Mouse (Mus musculus) gastrocnemius, postnatal 14 days (tissue): Measurements from ENCODE around the gene Opn4. TPM values are rescaled to one million over a fixed set of nuclear protein-coding genes. Genes with fewer than 3 reads are reported as not detected.

Experiments used
- DNase-seq: peaks from one replicate; pipeline ENCODE4 v3.0.0; 2021; ENCODE audit warnings: mixed read lengths
- intact Hi-C: fragments of 180-260 bp; cut with DNase I; formaldehyde crosslinking; loops from one replicate; pipeline ENCODE4 v1.15.1; 2025; ENCODE audit warnings: low total_unique reads
- total RNA-seq, 2 experiments: library from RNA; stranded (reverse); gene quantifications; 2 replicates each; pipeline ENCODE4 v1.2.3; 2021

The Opn4 gene
- total RNA-seq, 2 experiments from 2014 or later, result not detected

DNA sequence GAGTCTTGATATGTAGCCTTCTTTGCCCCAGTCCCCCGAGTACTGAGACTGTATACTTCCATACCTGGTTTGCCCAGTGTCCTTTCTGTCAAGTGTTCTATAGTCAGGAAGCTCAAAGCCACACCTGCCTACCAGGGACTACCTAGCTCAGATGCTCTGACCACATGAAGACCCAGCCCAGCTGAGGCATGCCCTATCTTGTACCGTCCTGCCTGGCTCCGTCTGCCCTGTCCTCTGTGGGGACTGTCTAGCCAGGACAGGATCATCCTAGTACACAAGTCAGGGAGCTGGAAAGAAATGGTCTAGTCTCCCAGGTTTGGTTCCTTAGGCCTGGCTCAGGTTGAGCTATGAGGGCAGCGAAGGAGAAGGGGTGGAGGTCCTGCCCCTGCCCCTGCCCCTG, 31.3 kb downstream of the Opn4 start:
- intact Hi-C loops, result no loop called here
- no peak for DNase-seq

DNA sequence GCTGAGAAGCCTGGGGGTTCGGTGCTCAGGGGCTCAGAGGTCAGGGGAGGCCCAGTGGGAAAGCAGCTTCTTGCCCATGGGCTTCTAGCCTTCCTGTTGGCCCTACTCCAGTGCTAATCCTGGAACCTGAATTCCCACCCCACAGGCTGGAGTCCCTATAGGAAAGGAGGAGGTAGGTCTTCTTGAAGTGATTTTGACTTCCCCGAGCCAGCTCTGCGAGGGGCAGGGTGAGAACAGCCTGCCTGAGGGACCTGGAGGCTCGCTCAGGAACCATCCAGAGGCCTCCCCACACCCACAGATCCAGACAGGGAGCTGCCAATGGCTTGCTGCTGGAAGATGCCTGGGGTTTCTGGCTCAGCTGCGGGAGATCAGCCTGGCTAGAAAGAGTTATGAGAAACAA, 32.2 kb downstream of the Opn4 start:
- intact Hi-C loops, result no loop called here

DNA sequence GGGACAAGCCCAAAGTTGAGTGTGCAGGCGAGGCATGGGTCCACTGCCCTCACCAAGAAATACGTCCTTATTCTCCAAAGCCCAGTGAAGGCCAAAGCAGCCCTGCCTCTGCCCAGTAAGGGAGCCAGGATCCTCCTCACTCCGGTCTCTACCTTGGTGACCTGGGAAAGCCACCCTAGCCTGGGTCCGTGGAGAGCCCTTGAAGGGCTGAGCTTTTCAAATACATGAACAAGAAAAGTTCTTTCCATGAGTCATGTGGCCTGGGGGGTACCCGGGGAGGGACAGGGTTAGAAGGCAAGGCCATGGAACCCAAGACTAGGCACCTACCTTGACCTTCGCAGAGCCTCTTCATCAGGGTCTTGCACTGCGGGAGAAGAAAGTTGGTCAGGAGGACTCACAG, 33.4 kb downstream of the Opn4 start:
- no peak for DNase-seq
- intact Hi-C loops, result no loop called here

More for the DNA sequence above, 32.2 kb downstream of the Opn4 start:
- no peak for DNase-seq

DNA sequence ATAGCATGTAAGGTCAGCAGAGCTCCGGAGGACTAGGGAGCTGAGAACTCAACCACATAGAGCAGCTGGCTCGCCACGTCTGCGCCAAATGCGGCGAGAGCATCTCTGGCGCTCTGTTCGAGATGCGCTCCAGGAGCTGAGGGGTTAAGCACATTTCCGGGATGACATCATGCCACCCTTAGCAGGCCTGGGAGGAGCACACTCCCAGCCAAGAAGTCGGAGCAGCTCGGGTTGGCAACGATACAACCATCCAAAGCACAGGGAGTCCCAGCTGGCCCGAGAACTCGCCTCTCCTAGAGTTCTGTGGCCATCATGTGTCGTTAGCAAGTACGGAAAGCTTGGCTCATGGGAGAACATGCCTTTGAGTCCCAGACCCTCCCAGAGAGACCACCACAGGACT, 34.2 kb downstream of the Opn4 start:
- peak; percentile 79 for DNase-seq
- intact Hi-C loops, result no loop called here

DNA sequence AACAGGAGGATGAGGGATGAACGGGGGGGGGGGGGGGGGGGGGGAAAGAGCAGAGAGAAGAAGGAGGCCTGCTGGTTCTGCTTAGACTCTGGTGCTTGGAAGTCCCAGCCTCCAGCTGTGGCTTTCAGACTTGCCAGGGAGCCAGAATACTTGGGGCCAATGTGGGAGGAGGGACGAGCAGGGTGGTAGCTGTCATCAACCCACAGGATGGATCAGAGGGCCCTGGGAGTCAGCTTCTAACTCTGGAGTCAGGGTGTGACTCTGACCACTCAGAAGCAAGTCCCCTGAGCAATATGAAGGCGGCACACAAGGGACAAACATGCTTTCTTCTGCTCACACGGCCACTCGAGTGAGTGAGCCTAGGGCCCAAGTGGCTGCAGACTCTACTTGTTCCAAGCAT, 35.3 kb downstream of the Opn4 start:
- DNase-seq, result peak; percentile 61
- intact Hi-C loops, result no loop called here

DNA sequence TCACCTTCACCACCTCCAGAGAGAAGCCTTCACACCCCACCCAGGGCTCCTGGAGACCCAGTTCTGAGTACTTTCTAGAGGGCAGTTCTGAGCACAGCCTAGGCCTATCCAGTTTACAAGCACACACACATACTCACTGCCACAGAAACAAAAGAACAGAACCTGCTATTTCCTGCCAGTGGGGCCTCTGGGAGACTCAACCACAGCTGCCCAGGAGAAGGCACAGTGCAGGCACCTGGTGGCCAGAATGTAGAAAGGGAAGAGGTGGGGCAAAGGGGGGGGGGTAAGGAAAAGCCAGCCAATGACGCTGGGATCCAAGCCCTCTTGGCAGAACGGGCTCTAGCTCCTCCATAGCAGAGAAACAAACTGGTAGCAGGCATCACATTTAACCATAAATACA, 37.5 kb downstream of the Opn4 start:
- DNase-seq, result no peak
- intact Hi-C loops, result no loop called here

DNA sequence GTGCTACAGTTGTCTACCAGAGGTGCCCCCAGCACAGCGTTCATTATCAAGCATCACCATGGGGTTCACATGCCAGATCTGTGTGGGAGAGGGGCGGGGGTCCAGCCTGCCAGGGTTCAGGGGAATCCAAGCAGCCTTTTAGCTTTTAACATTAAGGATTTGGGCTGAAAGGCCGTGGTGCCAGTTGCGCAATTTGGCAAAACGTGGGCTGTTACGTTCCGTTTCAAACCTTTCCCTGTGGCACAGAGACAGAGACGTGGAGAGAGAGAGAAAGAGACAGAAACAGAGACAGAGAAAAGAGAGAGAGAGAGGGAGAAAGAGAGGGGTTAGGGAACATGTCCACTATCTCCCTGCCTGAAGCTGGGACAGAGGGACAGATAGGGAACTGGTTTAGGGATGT, 38.3 kb downstream of the Opn4 start:
- intact Hi-C loops, result no loop called here
- no peak for DNase-seq

DNA sequence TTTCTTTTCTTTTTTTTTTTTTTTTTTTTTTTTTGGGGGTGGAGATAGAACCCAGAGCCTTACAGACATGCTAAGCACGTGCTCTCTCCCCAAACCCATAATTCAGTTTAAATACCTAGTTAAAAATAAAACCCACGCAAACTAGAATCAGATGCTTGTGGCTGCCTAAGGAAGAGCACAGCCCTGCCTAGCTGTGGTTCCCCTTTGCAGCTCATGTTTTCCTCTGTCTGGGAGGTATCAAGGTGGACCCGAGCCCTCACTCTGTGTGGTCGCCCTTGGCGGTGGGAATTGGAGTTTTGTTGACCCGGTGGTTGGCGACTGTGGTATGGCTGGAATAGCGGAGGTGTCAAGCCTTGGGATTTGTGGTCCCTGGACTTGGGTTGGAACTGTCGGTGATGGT, 41.0 kb downstream of the Opn4 start:
- intact Hi-C loops, result no loop called here
- DNase-seq, result no peak

DNA sequence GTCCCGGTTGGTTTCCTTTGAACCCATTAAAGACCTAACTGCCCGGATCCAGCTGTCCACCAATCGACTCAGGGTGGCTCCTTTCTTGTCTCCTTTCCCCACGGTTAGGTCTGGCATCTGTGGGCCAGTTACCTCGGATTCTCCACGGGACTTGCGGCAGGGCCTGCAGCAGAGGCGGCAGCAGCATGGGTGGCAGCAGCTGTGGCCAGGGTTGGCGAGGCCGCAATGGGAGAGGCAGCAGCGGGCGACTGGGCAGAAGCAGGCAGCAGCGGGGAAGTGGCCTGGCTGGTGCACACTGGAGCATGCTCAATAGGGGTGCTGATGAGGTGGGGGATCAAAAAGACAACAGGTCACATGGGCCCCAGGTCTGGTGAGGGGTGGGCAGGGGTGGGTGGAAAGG, 44.7 kb downstream of the Opn4 start:
- intact Hi-C loops, result no loop called here
- no peak for DNase-seq

DNA sequence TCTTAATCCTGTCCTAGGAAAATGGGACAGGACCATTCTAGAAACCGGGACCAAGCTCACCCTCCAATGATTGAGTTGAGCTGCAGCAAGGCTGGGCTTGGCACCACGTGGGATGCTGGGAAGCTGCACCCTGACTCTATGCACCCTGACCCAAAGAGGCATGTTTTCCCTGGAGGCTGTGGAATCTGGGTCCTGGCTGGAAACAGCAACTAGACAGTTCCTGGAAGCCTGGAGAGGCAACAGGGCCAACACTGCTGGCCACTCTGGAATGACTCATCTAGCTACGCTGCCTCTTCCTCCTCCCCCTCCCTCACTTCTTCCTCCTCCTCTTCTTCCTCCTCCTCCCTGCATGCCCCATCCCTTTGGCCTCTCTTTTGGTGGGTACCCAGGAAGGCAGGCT, 45.9 kb downstream of the Opn4 start:
- intact Hi-C loops, result no loop called here
- DNase-seq, result no peak

DNA sequence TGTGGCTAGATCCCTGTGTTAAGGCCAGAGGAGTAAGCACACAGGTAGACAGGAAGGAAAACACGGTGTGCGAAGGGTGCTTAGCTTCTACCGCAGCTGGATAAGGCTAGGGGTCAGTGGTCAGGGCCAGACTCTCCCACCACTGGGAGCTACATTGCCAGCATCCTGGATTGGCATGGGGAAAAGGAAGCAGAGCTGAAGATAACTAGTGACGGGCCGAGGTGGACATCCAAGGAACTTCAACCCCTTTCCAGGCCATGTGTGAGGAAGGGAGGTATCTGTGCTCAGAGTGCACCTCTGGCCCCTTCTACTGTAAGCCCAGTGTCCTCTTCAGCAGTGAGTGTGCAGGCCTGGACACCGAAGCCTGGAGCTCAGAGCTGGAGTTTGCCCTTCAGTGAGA, 46.5 kb downstream of the Opn4 start:
- intact Hi-C loops, result no loop called here
- no peak for DNase-seq

DNA sequence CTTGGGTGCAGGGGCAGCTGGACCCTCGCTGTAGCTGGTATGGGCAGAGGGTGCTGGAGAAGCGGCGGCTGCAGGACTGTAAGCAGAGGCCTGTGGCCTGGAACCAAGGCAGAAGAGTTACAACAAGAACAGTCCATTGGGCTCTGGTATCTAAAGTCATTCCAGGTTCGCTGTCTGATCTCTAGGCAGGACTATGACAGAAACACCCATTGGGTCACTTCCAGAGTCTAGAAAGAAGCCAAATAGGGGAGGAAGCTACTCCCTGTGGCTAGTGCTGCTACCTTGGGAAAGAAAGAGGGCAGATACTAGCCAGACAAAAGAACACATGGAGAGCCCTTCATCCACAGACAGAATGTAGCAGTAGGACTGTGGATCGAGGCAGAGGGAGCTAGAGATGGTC, 47.7 kb downstream of the Opn4 start:
- DNase-seq, result no peak
- intact Hi-C loops, result no loop called here

DNA sequence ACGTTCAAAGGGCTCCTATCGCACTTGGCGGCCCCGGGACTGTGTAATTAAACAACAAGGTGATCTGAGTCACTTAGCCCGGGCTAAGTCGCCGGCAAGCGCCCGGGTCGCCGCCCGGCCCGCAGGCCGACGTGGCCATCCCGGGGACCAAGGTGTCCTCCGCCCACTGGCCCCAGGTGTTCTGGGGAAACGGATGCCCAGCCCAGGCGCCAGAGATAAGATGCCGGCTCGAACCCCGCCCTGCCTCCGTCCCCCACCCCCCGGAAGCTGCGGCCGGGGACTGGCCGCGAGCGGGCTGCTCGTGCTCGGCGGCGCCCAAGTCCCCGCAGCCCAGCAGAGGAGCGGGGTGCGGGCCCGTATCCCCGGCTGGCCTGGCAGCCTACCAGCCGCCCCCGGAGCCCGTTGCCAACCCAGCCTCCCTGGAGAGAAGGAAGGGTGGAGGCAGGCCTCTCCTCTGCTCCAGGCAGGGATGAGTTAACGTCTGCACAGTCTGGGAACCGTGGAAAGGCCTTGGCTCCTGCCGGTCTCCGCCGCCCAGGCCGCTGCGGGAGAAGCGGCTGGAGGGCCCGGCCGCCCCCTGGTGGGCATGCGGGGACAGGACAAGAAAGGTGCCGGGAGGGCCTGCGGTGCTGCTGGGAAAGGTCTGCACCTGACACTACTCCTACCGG, 50.8 kb downstream of the Opn4 start:
- intact Hi-C loops, result loop anchor here (5.0 to 10.0 kb wide), 2 partner anchors 47 to 94 kb away; partner anchors contain the start of gene Bmpr1a
- DNase-seq, result peak; percentile 88

DNA sequence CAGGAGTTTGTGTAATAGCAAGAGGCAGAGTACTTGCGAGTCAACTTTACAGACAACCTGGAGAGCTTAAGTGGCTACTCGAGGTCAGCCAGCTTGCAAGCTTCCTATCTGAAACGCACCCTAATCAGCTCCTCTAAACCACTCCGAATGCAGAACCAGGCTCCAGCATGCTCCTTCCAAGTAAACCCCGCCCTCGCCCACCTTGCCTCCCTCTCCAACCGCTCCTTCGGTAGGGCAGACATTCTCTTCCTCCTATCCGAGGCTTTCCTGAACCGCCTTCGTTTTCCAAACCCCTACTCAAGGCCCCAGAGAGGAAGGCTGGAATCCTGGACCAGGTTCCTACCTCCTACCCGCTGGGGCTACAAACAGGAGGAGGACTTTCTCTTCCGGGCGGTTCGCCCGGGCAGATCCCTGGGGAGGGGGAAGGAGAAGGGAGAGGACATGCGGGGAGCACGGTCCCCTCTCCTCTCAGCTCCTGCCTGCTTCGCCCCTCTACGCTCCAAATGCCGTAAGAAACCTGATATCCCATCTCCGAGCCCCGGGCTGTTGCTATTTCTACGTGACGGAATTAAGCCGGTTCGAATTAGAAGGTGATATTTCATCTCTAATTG, 51.4 kb downstream of the Opn4 start:
- peak; percentile 81 for DNase-seq
- intact Hi-C loops, result loop anchor here (5.0 to 10.0 kb wide), 2 partner anchors 46 to 94 kb away; partner anchors contain the start of gene Bmpr1a

DNA sequence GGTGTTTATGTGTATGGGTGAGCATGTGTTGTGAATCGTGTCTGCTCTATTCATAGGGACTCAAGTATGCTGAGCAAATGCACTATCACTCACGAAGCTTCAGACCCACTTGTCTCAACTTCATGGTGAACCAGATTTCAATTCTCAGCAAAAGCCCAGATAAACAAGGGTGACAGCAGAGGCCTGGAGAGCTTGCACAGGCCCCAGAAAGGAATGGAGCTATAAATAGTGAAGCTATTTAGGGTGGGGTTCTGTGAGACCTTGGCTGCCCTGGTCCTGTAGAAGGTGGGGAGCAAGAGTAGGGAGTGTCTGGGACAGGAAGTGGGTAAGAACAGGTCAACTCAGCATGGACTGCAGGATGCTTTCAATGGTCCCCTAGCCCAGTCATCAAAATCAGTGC, 55.4 kb downstream of the Opn4 start:
- DNase-seq, result no peak
- intact Hi-C loops, result loop anchor here (10.0 kb wide), 1 partner anchor 90 kb away; no protein-coding TSS in a partner anchor

DNA sequence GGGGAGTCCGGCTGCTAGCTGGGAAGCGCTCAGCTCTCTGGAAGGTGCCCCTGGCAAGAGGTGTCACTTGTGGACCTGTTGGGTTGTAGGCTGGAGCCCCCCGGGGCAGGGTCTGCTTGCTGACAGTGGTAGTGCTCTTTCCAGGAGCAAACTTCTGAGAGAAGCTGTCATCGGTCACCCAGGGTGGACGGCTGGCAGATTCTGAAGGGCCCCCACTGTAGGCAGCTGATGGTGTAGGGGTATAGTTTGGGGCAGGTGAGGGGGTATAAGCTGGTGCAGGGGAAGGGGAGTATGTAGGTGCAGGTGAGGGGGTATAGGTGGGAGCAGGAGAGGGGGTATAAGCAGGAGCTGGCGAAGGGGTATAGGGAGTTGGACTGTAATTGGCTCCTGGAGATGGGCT, 55.9 kb downstream of the Opn4 start:
- no peak for DNase-seq
- intact Hi-C loops, result loop anchor here (10.0 kb wide), 1 partner anchor 89 kb away; no protein-coding TSS in a partner anchor

DNA sequence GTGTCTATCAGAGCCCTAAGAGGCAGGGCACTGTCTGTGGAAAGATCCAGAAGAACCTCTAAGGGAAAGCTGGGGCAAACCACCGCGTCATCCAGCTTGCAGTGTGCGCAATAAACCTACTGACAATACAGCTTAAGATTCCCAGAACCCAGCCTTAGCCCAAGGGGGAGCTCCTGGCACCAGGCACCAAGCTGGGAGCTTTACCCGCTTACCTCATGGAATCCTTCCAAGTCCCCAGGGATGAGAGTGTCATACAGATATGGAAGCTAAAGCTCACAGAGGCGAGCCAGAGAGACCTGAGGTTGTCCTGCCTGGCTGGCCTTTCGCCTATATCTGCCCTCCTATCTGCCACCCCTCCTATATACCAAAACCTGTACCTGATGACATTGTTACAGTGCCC, 56.3 kb downstream of the Opn4 start:
- no peak for DNase-seq
- intact Hi-C loops, result loop anchor here (10.0 kb wide), 1 partner anchor 89 kb away; no protein-coding TSS in a partner anchor

DNA sequence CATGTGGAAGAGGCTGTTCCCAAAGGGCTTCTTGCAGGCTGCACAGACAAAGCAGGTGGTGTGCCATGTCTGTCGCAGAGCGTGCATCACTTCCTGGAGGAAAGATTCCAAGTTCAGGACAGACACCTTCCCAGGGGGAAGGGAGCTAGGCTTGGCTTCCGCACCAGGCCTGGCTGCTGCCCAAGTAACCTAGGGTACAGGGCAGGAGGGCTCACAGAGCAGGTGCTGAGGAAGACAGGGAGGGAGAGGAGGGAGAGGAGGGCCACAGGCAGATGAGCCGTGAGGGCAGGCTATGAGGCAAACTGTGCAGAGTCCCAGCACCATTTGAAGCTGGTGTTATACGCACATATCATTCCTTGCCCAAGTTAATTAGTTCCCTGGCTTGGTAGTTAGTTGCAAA, 58.0 kb downstream of the Opn4 start:
- DNase-seq, result no peak
- intact Hi-C loops, result loop anchor here (10.0 kb wide), 1 partner anchor 87 kb away; no protein-coding TSS in a partner anchor

DNA sequence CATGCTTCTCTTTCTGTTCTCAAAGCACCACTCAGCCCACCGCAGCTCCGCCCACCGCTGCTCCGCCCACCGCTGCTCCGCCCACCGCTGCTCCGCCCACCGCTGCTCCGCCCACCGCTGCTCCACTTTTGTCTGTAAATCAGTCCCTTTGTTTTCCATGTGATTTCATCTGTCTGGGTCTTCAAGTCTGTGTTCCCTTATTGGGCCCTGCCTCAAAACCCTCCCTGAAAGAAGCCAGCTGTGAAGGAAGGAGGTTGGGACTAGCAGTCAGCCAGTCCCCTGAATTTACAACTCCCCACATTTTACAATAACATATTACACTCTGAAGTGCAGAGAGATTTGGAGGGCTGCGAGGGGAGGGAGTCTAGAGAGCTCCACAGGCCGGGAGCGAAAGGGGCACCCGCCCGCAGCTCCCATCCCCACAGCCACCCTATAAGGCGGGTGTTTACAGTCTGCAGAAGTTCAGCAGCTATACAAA, 59.2 kb downstream of the Opn4 start:
- peak; percentile 59 for DNase-seq
- intact Hi-C loops, result loop anchor here (10.0 kb wide), 1 partner anchor 86 kb away; no protein-coding TSS in a partner anchor
